Mouse (Mus musculus): ENCODE data around the gene Gng13.

DNA sequence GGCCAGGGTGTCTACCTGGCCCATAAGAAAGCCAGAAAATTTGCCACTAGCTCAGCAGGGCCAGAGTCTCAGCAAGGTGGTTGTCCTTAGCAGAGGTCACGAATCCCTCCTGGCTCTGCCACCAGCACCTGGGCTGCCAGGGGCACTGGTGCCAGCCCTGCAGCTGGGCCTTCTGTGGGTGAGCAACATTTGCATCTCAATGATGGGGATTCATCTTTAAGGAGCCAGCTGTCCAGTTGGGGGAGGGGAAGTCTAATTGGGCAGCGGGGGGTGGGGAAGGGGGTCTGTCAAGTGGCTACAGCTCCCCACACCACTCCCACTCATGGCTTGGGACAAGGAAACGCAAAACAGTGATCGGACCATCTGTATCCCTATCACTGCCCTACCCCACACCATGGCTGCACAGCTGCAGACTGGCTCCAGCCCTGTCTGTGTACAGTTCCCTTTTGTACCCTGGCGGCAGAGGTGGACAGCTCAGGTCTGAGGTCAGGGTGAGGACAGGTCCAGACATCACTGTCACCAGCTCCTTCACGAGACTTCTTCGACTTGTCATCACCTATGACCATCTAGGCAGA, 48.4 kb upstream of the Gng13 start:
- TF ChIP-seq CTCF (IDR thresholded peaks at IDR 0.05) (no peak), EP300 (IDR thresholded peaks at IDR 0.05) (no peak)

Measured in lung, postnatal 0 days (tissue).